Mouse (Mus musculus) lung, adult 18-20 months (tissue): Measurements from ENCODE around the gene Pgm5.
"Not testable (repeated sequence)": the region's sequence is repeated elsewhere in the genome, so short reads cannot be mapped to it uniquely, and the experiment has no call there.

Experiments
- DNase-seq, 2 experiments: peaks; one replicate each; pipeline ENCODE4 v3.0.0; 2022; ENCODE audit warnings: mixed read lengths in 2 of 2

Gene Pgm5

GRCm38 (mm10) chr19:24861612-24862451 lies at the start of gene Pgm5:
Gene Pgm5, minus strand, starts transcription at chr19:24861855.
- peak in 1 of 2 experiments; percentile 12 for DNase-seq

GRCm38 (mm10) chr19:24908385-24909155 lies 46.9 kb upstream of the Pgm5 start:
- no peak for DNase-seq

GRCm38 (mm10) chr19:24907655-24908054 lies 46.0 kb upstream of the Pgm5 start:
- no peak for DNase-seq

- no peak for DNase-seq
Measured at GRCm38 (mm10) chr19:24902821-24903220, 41.2 kb upstream of the Pgm5 start.

GRCm38 (mm10) chr19:24902256-24902655 lies 40.6 kb upstream of the Pgm5 start:
- no peak for DNase-seq

GRCm38 (mm10) chr19:24901666-24902065 lies 40.0 kb upstream of the Pgm5 start:
- DNase-seq, result no peak

- no peak for DNase-seq
Measured at GRCm38 (mm10) chr19:24900581-24901220, 39.0 kb upstream of the Pgm5 start, which contains the start of gene Foxd4. Gene Foxd4, minus strand, starts transcription at chr19:24901197.

- DNase-seq, result no peak
Measured at GRCm38 (mm10) chr19:24899578-24900544, 38.2 kb upstream of the Pgm5 start.

- DNase-seq, result no peak
Measured at GRCm38 (mm10) chr19:24898737-24899577, 37.3 kb upstream of the Pgm5 start.

GRCm38 (mm10) chr19:24897896-24898736 lies 36.5 kb upstream of the Pgm5 start:
- no peak for DNase-seq

- no peak for DNase-seq
Measured at GRCm38 (mm10) chr19:24897006-24897895, 35.6 kb upstream of the Pgm5 start.

GRCm38 (mm10) chr19:24896536-24896935 lies 34.9 kb upstream of the Pgm5 start:
- no peak for DNase-seq

GRCm38 (mm10) chr19:24886888-24887287 lies 25.2 kb upstream of the Pgm5 start:
- DNase-seq, result no peak

GRCm38 (mm10) chr19:24885504-24885903 lies 23.8 kb upstream of the Pgm5 start:
- peak in 1 of 2 experiments; percentile 43 for DNase-seq

GRCm38 (mm10) chr19:24881237-24881636 lies 19.6 kb upstream of the Pgm5 start:
- DNase-seq, result no peak

- not testable (repeated sequence) for DNase-seq
Measured at GRCm38 (mm10) chr19:24875129-24875870, 13.6 kb upstream of the Pgm5 start, which contains the start of gene Gm10053. Gene Gm10053, plus strand, starts transcription at chr19:24875686.

GRCm38 (mm10) chr19:24873873-24874272 lies 12.2 kb upstream of the Pgm5 start:
- no peak for DNase-seq

- DNase-seq, result peak; percentile 24 to 55
Measured at GRCm38 (mm10) chr19:24871037-24871635, 9.5 kb upstream of the Pgm5 start.
